Mouse (Mus musculus): Measurements from ENCODE around the gene Ulk4. TPM values are rescaled to one million over a fixed set of nuclear protein-coding genes. Genes with fewer than 3 reads are reported as not detected.
A peak's percentile ranks its signal among the peaks of the same experiment; 100 is the strongest.
"Not testable (repeated sequence)": the region's sequence is repeated elsewhere in the genome, so short reads cannot be mapped to it uniquely, and the experiment has no call there.

Gene Ulk4
- polyA plus RNA-seq, 1 experiment from 2014 or later = 144 TPM

- no peak overlapping the region for H3K27ac ChIP-seq
- H3K4me2 ChIP-seq (replicated peaks) = no peak overlapping the region
- ATAC-seq (ENCODE audit: low FRiP score, low read depth) = no peak
- 82% methylated on average over 8 of the region's 8 CpGs for WGBS
- H3K9me3 ChIP-seq = no peaks in the 10 kb centered on the region
- H3K9ac ChIP-seq = no peak overlapping the region
- H3K36me3 ChIP-seq = no peaks in the 10 kb centered on the region
- H3K4me1 ChIP-seq = no peaks in the 10 kb centered on the region
- H3K27me3 ChIP-seq (replicated peaks) = no peaks in the 10 kb centered on the region
- no peak overlapping the region for H3K4me3 ChIP-seq
These were observed 35.6 kb downstream of the Ulk4 start for GRCm38 (mm10) chr9:121241366-121241765.

GRCm38 (mm10) chr9:121240242-121240641 lies 36.8 kb downstream of the Ulk4 start:
- 45% methylated on average over 5 of the region's 5 CpGs for WGBS
- not testable (repeated sequence) for H3K36me3 ChIP-seq; H3K27ac ChIP-seq; H3K9me3 ChIP-seq; ATAC-seq (ENCODE audit: low FRiP score, low read depth); H3K27me3 ChIP-seq (replicated peaks); H3K4me1 ChIP-seq; H3K9ac ChIP-seq; H3K4me3 ChIP-seq; H3K4me2 ChIP-seq (replicated peaks)

GRCm38 (mm10) chr9:121239571-121239970 lies 37.4 kb downstream of the Ulk4 start:
- no peak for ATAC-seq (ENCODE audit: low FRiP score, low read depth)
- H3K4me1 ChIP-seq = no peaks in the 10 kb centered on the region
- WGBS = 79% methylated on average over 6 of the region's 6 CpGs
- H3K27ac ChIP-seq = no peak overlapping the region
- H3K36me3 ChIP-seq = no peaks in the 10 kb centered on the region
- H3K4me3 ChIP-seq = no peak overlapping the region
- no peak overlapping the region for H3K9ac ChIP-seq
- H3K9me3 ChIP-seq = no peaks in the 10 kb centered on the region
- H3K27me3 ChIP-seq (replicated peaks) = no peaks in the 10 kb centered on the region
- H3K4me2 ChIP-seq (replicated peaks) = no peak overlapping the region

- no peaks in the 10 kb centered on the region for H3K4me1 ChIP-seq
- H3K9me3 ChIP-seq = no peaks in the 10 kb centered on the region
- no peak overlapping the region for H3K9ac ChIP-seq
- H3K36me3 ChIP-seq = no peaks in the 10 kb centered on the region
- WGBS = 88% methylated on average over 11 of the region's 11 CpGs
- H3K4me3 ChIP-seq = no peak overlapping the region
- H3K4me2 ChIP-seq (replicated peaks) = no peak overlapping the region
- H3K27ac ChIP-seq = no peak overlapping the region
- H3K27me3 ChIP-seq (replicated peaks) = no peaks in the 10 kb centered on the region
- ATAC-seq (ENCODE audit: low FRiP score, low read depth) = no peak
These were observed 58.4 kb downstream of the Ulk4 start for GRCm38 (mm10) chr9:121218636-121219035.

- ATAC-seq (ENCODE audit: low FRiP score, low read depth) = no peak
These were observed 58.8 kb downstream of the Ulk4 start for GRCm38 (mm10) chr9:121218230-121218629.

GRCm38 (mm10) chr9:121217742-121218141 lies 59.3 kb downstream of the Ulk4 start:
- no peaks in the 10 kb centered on the region for H3K4me1 ChIP-seq
- H3K9me3 ChIP-seq = no peaks in the 10 kb centered on the region
- no peaks in the 10 kb centered on the region for H3K36me3 ChIP-seq
- 91% methylated on average over 10 of the region's 10 CpGs for WGBS
- H3K27ac ChIP-seq = no peak overlapping the region
- ATAC-seq (ENCODE audit: low FRiP score, low read depth) = no peak
- no peak overlapping the region for H3K9ac ChIP-seq
- H3K27me3 ChIP-seq (replicated peaks) = no peaks in the 10 kb centered on the region
- no peak overlapping the region for H3K4me2 ChIP-seq (replicated peaks)
- H3K4me3 ChIP-seq = no peak overlapping the region

More at GRCm38 (mm10) chr9:121218230-121218629, 58.8 kb downstream of the Ulk4 start:
- Histone ChIP-seq H3K4me1 (no peaks in the 10 kb centered on the region), H3K27ac (no peak overlapping the region), H3K36me3 (no peaks in the 10 kb centered on the region), H3K9me3 (no peaks in the 10 kb centered on the region), H3K9ac (no peak overlapping the region), H3K4me3 (no peak overlapping the region), H3K4me2 (replicated peaks) (no peak overlapping the region), H3K27me3 (replicated peaks) (no peaks in the 10 kb centered on the region)
- WGBS = 86% methylated on average over 10 of the region's 10 CpGs

- Histone ChIP-seq H3K4me1 (no peaks in the 10 kb centered on the region), H3K36me3 (no peaks in the 10 kb centered on the region), H3K27me3 (replicated peaks) (no peaks in the 10 kb centered on the region), H3K9ac (no peak overlapping the region), H3K4me2 (replicated peaks) (no peak overlapping the region), H3K9me3 (no peaks in the 10 kb centered on the region), H3K27ac (no peak overlapping the region), H3K4me3 (no peak overlapping the region)
- 81% methylated on average over 20 of the region's 20 CpGs for WGBS
- no peak for ATAC-seq (ENCODE audit: low FRiP score, low read depth)
These were observed 60.3 kb downstream of the Ulk4 start for GRCm38 (mm10) chr9:121216536-121217320.

- no peak overlapping the region for H3K27ac ChIP-seq
- H3K36me3 ChIP-seq = no peaks in the 10 kb centered on the region
- no peak overlapping the region for H3K9ac ChIP-seq
- peak; percentile 75 for ATAC-seq (ENCODE audit: low FRiP score, low read depth)
- no peak overlapping the region for H3K4me3 ChIP-seq
- no peak overlapping the region for H3K4me2 ChIP-seq (replicated peaks)
- H3K4me1 ChIP-seq = no peaks in the 10 kb centered on the region
- 30% methylated on average over 3 of the region's 3 CpGs for WGBS
- 0 out of 2 replicates have a peak, but pooled peaks cover under 1% of the 10 kb centered on the region for H3K9me3 ChIP-seq
- H3K27me3 ChIP-seq (replicated peaks) = no peaks in the 10 kb centered on the region
These were observed 61.5 kb downstream of the Ulk4 start for GRCm38 (mm10) chr9:121215349-121216000.

GRCm38 (mm10) chr9:121212322-121212721 lies 64.7 kb downstream of the Ulk4 start:
- Histone ChIP-seq H3K4me3 (no peak overlapping the region), H3K27me3 (replicated peaks) (no peaks in the 10 kb centered on the region), H3K4me2 (replicated peaks) (no peak overlapping the region), H3K36me3 (no peaks in the 10 kb centered on the region), H3K9ac (no peak overlapping the region), H3K4me1 (no peaks in the 10 kb centered on the region), H3K27ac (no peak overlapping the region), H3K9me3 (0 out of 2 replicates have a peak, but pooled peaks cover 12% of the 10 kb centered on the region)
- 70% methylated on average over 3 of the region's 3 CpGs for WGBS
- ATAC-seq (ENCODE audit: low FRiP score, low read depth) = no peak

GRCm38 (mm10) chr9:121205046-121205445 lies 72.0 kb downstream of the Ulk4 start:
- WGBS = 86% methylated on average over 7 of the region's 7 CpGs
- no peak for ATAC-seq (ENCODE audit: low FRiP score, low read depth)
- no peak overlapping the region for H3K4me3 ChIP-seq
- no peak overlapping the region for H3K9ac ChIP-seq
- H3K9me3 ChIP-seq = 0 out of 2 replicates have a peak, but pooled peaks cover 7% of the 10 kb centered on the region
- H3K27ac ChIP-seq = no peak overlapping the region
- no peaks in the 10 kb centered on the region; the same call in 1 of the 2 replicates for H3K4me1 ChIP-seq
- H3K36me3 ChIP-seq = no peaks in the 10 kb centered on the region
- no peaks in the 10 kb centered on the region for H3K27me3 ChIP-seq (replicated peaks)
- H3K4me2 ChIP-seq (replicated peaks) = no peak overlapping the region

GRCm38 (mm10) chr9:121204149-121204800 lies 72.7 kb downstream of the Ulk4 start:
- Histone ChIP-seq H3K9me3 (0 out of 2 replicates have a peak, but pooled peaks cover 5% of the 10 kb centered on the region), H3K27me3 (replicated peaks) (no peaks in the 10 kb centered on the region), H3K9ac (no peak overlapping the region), H3K36me3 (no peaks in the 10 kb centered on the region), H3K4me1 (no peaks in the 10 kb centered on the region; the same call in 1 of the 2 replicates), H3K4me3 (no peak overlapping the region), H3K27ac (no peak overlapping the region), H3K4me2 (replicated peaks) (no peak overlapping the region)
- 74% methylated on average over 14 of the region's 14 CpGs for WGBS
- no peak for ATAC-seq (ENCODE audit: low FRiP score, low read depth)

- H3K36me3 ChIP-seq = no peaks in the 10 kb centered on the region
- no peak overlapping the region for H3K4me2 ChIP-seq (replicated peaks)
- no peaks in the 10 kb centered on the region; the same call in 1 of the 2 replicates for H3K4me1 ChIP-seq
- ATAC-seq (ENCODE audit: low FRiP score, low read depth) = no peak
- H3K9ac ChIP-seq = no peak overlapping the region
- no peak overlapping the region for H3K27ac ChIP-seq
- WGBS = 93% methylated on average over 1 of the region's 1 CpGs
- H3K9me3 ChIP-seq = 0 out of 2 replicates have a peak, but pooled peaks cover 3% of the 10 kb centered on the region
- H3K4me3 ChIP-seq = no peak overlapping the region
- no peaks in the 10 kb centered on the region for H3K27me3 ChIP-seq (replicated peaks)
These were observed 73.3 kb downstream of the Ulk4 start for GRCm38 (mm10) chr9:121203686-121204085.
